Mouse (Mus musculus): ENCODE measurements around the gene Tssk3.

Tssk3 gene

GRCm38 (mm10) chr4:129448713-129449112 is 42.1 kb downstream of the Tssk3 start:
- DNase-seq (ENCODE audit: low spot score): no peak

- no peak for DNase-seq (ENCODE audit: low spot score)
These were observed 42.9 kb downstream of the Tssk3 start for GRCm38 (mm10) chr4:129447778-129448563.

GRCm38 (mm10) chr4:129447360-129447759 is 43.5 kb downstream of the Tssk3 start:
- no peak for DNase-seq (ENCODE audit: low spot score)

GRCm38 (mm10) chr4:129441145-129441544 is 49.7 kb downstream of the Tssk3 start:
- DNase-seq (ENCODE audit: low spot score): no peak

- DNase-seq (ENCODE audit: low spot score): no peak
These were observed 50.3 kb downstream of the Tssk3 start, which contains the start of gene Zbtb8b for GRCm38 (mm10) chr4:129440340-129441063. TSS of gene Zbtb8b (minus strand) at chr4:129440853.
